Mouse (Mus musculus) MN1 (cell line): ENCODE data around the gene Slc5a11.

Source experiments
- DNase-seq: peaks from one replicate; pipeline ENCODE4 v3.0.0-alpha.2; 2016; ENCODE audit warnings: low spot score

Slc5a11 gene

GRCm38 (mm10) chr7:123214365-123215075 is at the start of gene Slc5a11:
Gene Slc5a11, plus strand, starts transcription at chr7:123214780.
- DNase-seq: peak; percentile 39

GRCm38 (mm10) chr7:123167436-123167835 is 47.1 kb upstream of the Slc5a11 start:
- no peak for DNase-seq

GRCm38 (mm10) chr7:123169618-123170017 is 45.0 kb upstream of the Slc5a11 start:
- no peak for DNase-seq

- DNase-seq: no peak
Measured at GRCm38 (mm10) chr7:123172101-123172500, 42.5 kb upstream of the Slc5a11 start.

GRCm38 (mm10) chr7:123177215-123177614 is 37.4 kb upstream of the Slc5a11 start:
- DNase-seq: no peak

- peak; percentile 40 for DNase-seq
Measured at GRCm38 (mm10) chr7:123181787-123182701, 32.5 kb upstream of the Slc5a11 start.

GRCm38 (mm10) chr7:123184891-123185290 is 29.7 kb upstream of the Slc5a11 start:
- no peak for DNase-seq

- DNase-seq: peak; percentile 14
Measured at GRCm38 (mm10) chr7:123186463-123186862, 28.1 kb upstream of the Slc5a11 start.

- DNase-seq: no peak
Measured at GRCm38 (mm10) chr7:123187246-123187645, 27.3 kb upstream of the Slc5a11 start.

GRCm38 (mm10) chr7:123188462-123188861 is 26.1 kb upstream of the Slc5a11 start:
- no peak for DNase-seq

- no peak for DNase-seq
Measured at GRCm38 (mm10) chr7:123189762-123190161, 24.8 kb upstream of the Slc5a11 start.

GRCm38 (mm10) chr7:123191731-123192130 is 22.8 kb upstream of the Slc5a11 start:
- peak; percentile 28 for DNase-seq

GRCm38 (mm10) chr7:123193201-123193600 is 21.4 kb upstream of the Slc5a11 start:
- DNase-seq: no peak

GRCm38 (mm10) chr7:123194696-123195095 is 19.9 kb upstream of the Slc5a11 start:
- DNase-seq: no peak

GRCm38 (mm10) chr7:123196432-123196831 is 18.1 kb upstream of the Slc5a11 start:
- no peak for DNase-seq

- DNase-seq: no peak
Measured at GRCm38 (mm10) chr7:123198695-123199094, 15.9 kb upstream of the Slc5a11 start.

- no peak for DNase-seq
Measured at GRCm38 (mm10) chr7:123199151-123199550, 15.4 kb upstream of the Slc5a11 start.

- DNase-seq: no peak
Measured at GRCm38 (mm10) chr7:123199656-123200206, 14.8 kb upstream of the Slc5a11 start.

- no peak for DNase-seq
Measured at GRCm38 (mm10) chr7:123200722-123201121, 13.9 kb upstream of the Slc5a11 start.

GRCm38 (mm10) chr7:123205261-123205660 is 9.3 kb upstream of the Slc5a11 start:
- DNase-seq: peak; percentile 60

GRCm38 (mm10) chr7:123207561-123207960 is 7.0 kb upstream of the Slc5a11 start:
- no peak for DNase-seq

- DNase-seq: no peak
Measured at GRCm38 (mm10) chr7:123209864-123210263, 4.7 kb upstream of the Slc5a11 start.

- no peak for DNase-seq
Measured at GRCm38 (mm10) chr7:123211461-123211860, 3.1 kb upstream of the Slc5a11 start.
